Mouse (Mus musculus): Measurements from ENCODE around the gene Fgfr2. TPM values are rescaled to one million over a fixed set of nuclear protein-coding genes. Genes with fewer than 3 reads are reported as not detected.
A peak's percentile ranks its signal among the peaks of the same experiment; 100 is the strongest.

Fgfr2 gene
- polyA plus RNA-seq, 1 experiment from 2014 or later: not detected

- Histone ChIP-seq H3K27ac (no peak overlapping the region), H3K36me3 (ENCODE audit: inconsistent target) (no peaks in the 10 kb centered on the region), H3K79me2 (ENCODE audit: inconsistent target) (no peaks in the 10 kb centered on the region), H3K4me3 (ENCODE audit: inconsistent target) (no peak overlapping the region)
- 98% methylated on average over 4 of the region's 4 CpGs for WGBS (ENCODE audit: missing documents)
Observed at GRCm38 (mm10) chr7:132253078-132253477, 870.1 kb downstream of the Fgfr2 start.

GRCm38 (mm10) chr7:132249563-132250119, 873.5 kb downstream of the Fgfr2 start:
- Histone ChIP-seq H3K79me2 (ENCODE audit: inconsistent target) (no peaks in the 10 kb centered on the region), H3K27ac (no peak overlapping the region), H3K4me3 (ENCODE audit: inconsistent target) (no peak overlapping the region), H3K36me3 (ENCODE audit: inconsistent target) (no peaks in the 10 kb centered on the region)
- WGBS (ENCODE audit: missing documents): 89% methylated on average over 10 of the region's 10 CpGs

- 94% methylated on average over 11 of the region's 11 CpGs for WGBS (ENCODE audit: missing documents)
Observed at GRCm38 (mm10) chr7:132247567-132247966, 875.6 kb downstream of the Fgfr2 start.

GRCm38 (mm10) chr7:132247091-132247490, 876.1 kb downstream of the Fgfr2 start:
- no peaks in the 10 kb centered on the region for H3K36me3 ChIP-seq (ENCODE audit: inconsistent target)
- H3K79me2 ChIP-seq (ENCODE audit: inconsistent target): no peaks in the 10 kb centered on the region
- no peak overlapping the region for H3K27ac ChIP-seq
- H3K4me3 ChIP-seq (ENCODE audit: inconsistent target): no peak overlapping the region
- WGBS (ENCODE audit: missing documents): 100% methylated on average over 5 of the region's 5 CpGs

More at GRCm38 (mm10) chr7:132247567-132247966, 875.6 kb downstream of the Fgfr2 start:
- Histone ChIP-seq H3K36me3 (ENCODE audit: inconsistent target) (no peaks in the 10 kb centered on the region), H3K79me2 (ENCODE audit: inconsistent target) (no peaks in the 10 kb centered on the region), H3K27ac (no peak overlapping the region), H3K4me3 (ENCODE audit: inconsistent target) (no peak overlapping the region)

- Histone ChIP-seq H3K36me3 (ENCODE audit: inconsistent target) (no peaks in the 10 kb centered on the region), H3K4me3 (ENCODE audit: inconsistent target) (no peak overlapping the region), H3K27ac (no peak overlapping the region), H3K79me2 (ENCODE audit: inconsistent target) (no peaks in the 10 kb centered on the region)
- WGBS (ENCODE audit: missing documents): 93% methylated on average over 6 of the region's 6 CpGs
Observed at GRCm38 (mm10) chr7:132245730-132246129, 877.4 kb downstream of the Fgfr2 start.

- 99% methylated on average over 14 of the region's 14 CpGs for WGBS (ENCODE audit: missing documents)
Observed at GRCm38 (mm10) chr7:132244637-132245036, 878.5 kb downstream of the Fgfr2 start.

GRCm38 (mm10) chr7:132243225-132243624, 879.9 kb downstream of the Fgfr2 start:
- Histone ChIP-seq H3K36me3 (ENCODE audit: inconsistent target) (no peaks in the 10 kb centered on the region), H3K27ac (peak overlapping the region; percentile 54), H3K4me3 (ENCODE audit: inconsistent target) (no peak overlapping the region), H3K79me2 (ENCODE audit: inconsistent target) (no peaks in the 10 kb centered on the region)
- WGBS (ENCODE audit: missing documents): 60% methylated on average over 5 of the region's 5 CpGs

More at GRCm38 (mm10) chr7:132244637-132245036, 878.5 kb downstream of the Fgfr2 start:
- H3K4me3 ChIP-seq (ENCODE audit: inconsistent target): no peak overlapping the region
- H3K79me2 ChIP-seq (ENCODE audit: inconsistent target): no peaks in the 10 kb centered on the region
- H3K36me3 ChIP-seq (ENCODE audit: inconsistent target): no peaks in the 10 kb centered on the region
- H3K27ac ChIP-seq: no peak overlapping the region

- Histone ChIP-seq H3K4me3 (ENCODE audit: inconsistent target) (no peak overlapping the region), H3K36me3 (ENCODE audit: inconsistent target) (no peaks in the 10 kb centered on the region), H3K79me2 (ENCODE audit: inconsistent target) (no peaks in the 10 kb centered on the region), H3K27ac (no peak overlapping the region)
- 20% methylated on average over 4 of the region's 4 CpGs for WGBS (ENCODE audit: missing documents)
Observed at GRCm38 (mm10) chr7:132242617-132243141, 880.5 kb downstream of the Fgfr2 start.

GRCm38 (mm10) chr7:132238921-132239320, 884.2 kb downstream of the Fgfr2 start:
- H3K36me3 ChIP-seq (ENCODE audit: inconsistent target): no peaks in the 10 kb centered on the region
- 65% methylated on average over 3 of the region's 3 CpGs for WGBS (ENCODE audit: missing documents)

GRCm38 (mm10) chr7:132237191-132237590, 886.0 kb downstream of the Fgfr2 start:
- no peaks in the 10 kb centered on the region for H3K79me2 ChIP-seq (ENCODE audit: inconsistent target)

More at GRCm38 (mm10) chr7:132238921-132239320, 884.2 kb downstream of the Fgfr2 start:
- no peak overlapping the region for H3K27ac ChIP-seq
- no peak overlapping the region for H3K4me3 ChIP-seq (ENCODE audit: inconsistent target)
- H3K79me2 ChIP-seq (ENCODE audit: inconsistent target): no peaks in the 10 kb centered on the region

GRCm38 (mm10) chr7:132236789-132237188, 886.4 kb downstream of the Fgfr2 start:
- H3K27ac ChIP-seq: no peak overlapping the region
- H3K4me3 ChIP-seq (ENCODE audit: inconsistent target): no peak overlapping the region
- H3K79me2 ChIP-seq (ENCODE audit: inconsistent target): no peaks in the 10 kb centered on the region
- WGBS (ENCODE audit: missing documents): 94% methylated on average over 8 of the region's 8 CpGs
- H3K36me3 ChIP-seq (ENCODE audit: inconsistent target): no peaks in the 10 kb centered on the region

More at GRCm38 (mm10) chr7:132237191-132237590, 886.0 kb downstream of the Fgfr2 start:
- H3K4me3 ChIP-seq (ENCODE audit: inconsistent target): no peak overlapping the region
- 72% methylated on average over 4 of the region's 4 CpGs for WGBS (ENCODE audit: missing documents)
- no peaks in the 10 kb centered on the region for H3K36me3 ChIP-seq (ENCODE audit: inconsistent target)
- H3K27ac ChIP-seq: no peak overlapping the region

GRCm38 (mm10) chr7:132234250-132234649, 888.9 kb downstream of the Fgfr2 start:
- no peak overlapping the region for H3K4me3 ChIP-seq (ENCODE audit: inconsistent target)
- H3K79me2 ChIP-seq (ENCODE audit: inconsistent target): no peaks in the 10 kb centered on the region
- 93% methylated on average over 3 of the region's 3 CpGs for WGBS (ENCODE audit: missing documents)
- no peaks in the 10 kb centered on the region for H3K36me3 ChIP-seq (ENCODE audit: inconsistent target)
- no peak overlapping the region for H3K27ac ChIP-seq

- WGBS (ENCODE audit: missing documents): 98% methylated on average over 4 of the region's 4 CpGs
- H3K36me3 ChIP-seq (ENCODE audit: inconsistent target): no peaks in the 10 kb centered on the region
- no peak overlapping the region for H3K27ac ChIP-seq
- no peak overlapping the region for H3K4me3 ChIP-seq (ENCODE audit: inconsistent target)
- no peaks in the 10 kb centered on the region for H3K79me2 ChIP-seq (ENCODE audit: inconsistent target)
Observed at GRCm38 (mm10) chr7:132233732-132234131, 889.4 kb downstream of the Fgfr2 start.

- Histone ChIP-seq H3K4me3 (ENCODE audit: inconsistent target) (no peak overlapping the region), H3K79me2 (ENCODE audit: inconsistent target) (no peaks in the 10 kb centered on the region), H3K36me3 (ENCODE audit: inconsistent target) (no peaks in the 10 kb centered on the region), H3K27ac (no peak overlapping the region)
- WGBS (ENCODE audit: missing documents): 27% methylated on average over 2 of the region's 2 CpGs
Observed at GRCm38 (mm10) chr7:132232937-132233336, 890.2 kb downstream of the Fgfr2 start.

GRCm38 (mm10) chr7:132231476-132231875, 891.7 kb downstream of the Fgfr2 start:
- 92% methylated on average over 3 of the region's 3 CpGs for WGBS (ENCODE audit: missing documents)
- Histone ChIP-seq H3K79me2 (ENCODE audit: inconsistent target) (no peaks in the 10 kb centered on the region), H3K27ac (no peak overlapping the region), H3K4me3 (ENCODE audit: inconsistent target) (no peak overlapping the region), H3K36me3 (ENCODE audit: inconsistent target) (no peaks in the 10 kb centered on the region)

Measured in macrophage (primary cell).